Mouse (Mus musculus): ENCODE measurements at regions not wholly inside any gene's neighbourhood (a gene's known extent, or its start where the extent isn't known, plus 50 kb on each side); places are given as distances from the start of the nearest gene placed in this dataset.

DNA sequence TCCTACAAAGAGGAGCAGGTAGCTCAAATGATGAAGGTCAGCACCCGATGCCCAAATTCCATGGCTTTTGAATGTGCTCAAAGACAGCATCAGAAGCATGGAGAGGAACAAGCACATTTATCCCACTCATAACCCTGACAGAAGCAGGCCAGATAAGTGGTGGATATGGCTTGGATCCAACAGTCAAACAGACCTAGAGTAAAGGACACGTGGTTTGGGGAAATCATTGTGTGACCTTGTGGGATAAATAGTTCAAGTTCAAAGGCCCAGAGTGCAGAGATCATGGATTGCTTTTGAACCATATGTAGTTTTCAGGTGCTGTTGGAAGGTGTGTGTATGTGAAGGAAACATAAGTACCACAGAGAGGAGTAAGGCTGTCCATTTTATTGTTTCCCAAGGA is 94.9 kb upstream of the H2al1a start:
- TF ChIP-seq CTCF (conservative IDR thresholded peaks at IDR 0.05; ENCODE audit: low read length): no peak
- no peak for TF ChIP-seq NANOG (IDR thresholded peaks at IDR 0.05; ENCODE audit: borderline replicate concordance, low read length)

All from E14TG2a.4 (cell line).